Mouse (Mus musculus) thymus, adult 2 months (tissue): ENCODE measurements around the gene Ephb3. TPM values are rescaled to one million over a fixed set of nuclear protein-coding genes. Genes with fewer than 3 reads are reported as not detected.
"Not testable (repeated sequence)": the region's sequence is repeated elsewhere in the genome, so short reads cannot be mapped to it uniquely, and the experiment has no call there.

Source experiments
- DNase-seq: peaks from one replicate; pipeline ENCODE4 v3.0.0; 2021
- H3K27ac ChIP-seq: fragments of 200-500 bp; 2 replicates; pipeline ENCODE4 v1.5.1; 2012; ENCODE audit warnings: low read length, control low read depth; ENCODE audit not compliant: control insufficient read depth, insufficient read depth
- H3K27me3 ChIP-seq: fragments of 200-500 bp; 2 replicates; pipeline ENCODE4 v1.6.1; 2012; ENCODE audit warnings: mild to moderate bottlenecking, low read length, moderate library complexity, mixed read lengths; ENCODE audit not compliant: control insufficient read depth, insufficient read depth
- H3K36me3 ChIP-seq: fragments of 200-500 bp; 2 replicates; pipeline ENCODE4 v1.6.1; 2012; ENCODE audit warnings: mild to moderate bottlenecking, low read length, moderate library complexity; ENCODE audit not compliant: control insufficient read depth, insufficient read depth
- H3K4me1 ChIP-seq: fragments of 200-500 bp; replicated peaks from 2 replicates; pipeline ENCODE4 v1.6.1; 2012; ENCODE audit warnings: low read length; ENCODE audit not compliant: control insufficient read depth, insufficient read depth
- H3K4me3 ChIP-seq: fragments of 200-500 bp; 2 replicates; pipeline ENCODE4 v1.5.1; 2012; ENCODE audit warnings: mild to moderate bottlenecking, low read length, control low read depth, moderate library complexity; ENCODE audit not compliant: control insufficient read depth, insufficient read depth
- CTCF ChIP-seq: fragments of 200-500 bp; IDR thresholded peaks from 2 replicates; pipeline ENCODE4 v1.5.1; 2012; ENCODE audit warnings: mild to moderate bottlenecking, control low read depth, low read length, moderate library complexity, borderline replicate concordance; ENCODE audit not compliant: control insufficient read depth, poor library complexity, insufficient read depth; ENCODE audit errors: extremely low read depth
- POLR2A ChIP-seq: fragments of 200-500 bp; IDR thresholded peaks from 2 replicates; pipeline ENCODE4 v1.6.1; 2012; ENCODE audit warnings: mild to moderate bottlenecking, low read length, control low read depth, moderate library complexity; ENCODE audit not compliant: control insufficient read depth, poor library complexity, insufficient read depth; ENCODE audit errors: extremely low read depth
- WGBS: fragments of 180-500 bp; shearing (Covaris S2); methylation state at CpG from one replicate; pipeline ENCODE4 v1.1.7; 2018; 5-methylcytosine and 5-hydroxymethylcytosine counted together
- polyA plus RNA-seq: library from polyadenylated mRNA; depleted of rRNA; stranded (reverse); fragments of >200 nt; gene quantifications from 2 replicates; pipeline ENCODE4 v1.2.3, GENCODE M21; 2012; rRNA removed

The Ephb3 gene
- polyA plus RNA-seq: 3.3 and 3.8 TPM in 2 replicates

- peak; percentile 77 for DNase-seq
- WGBS: 9% methylated on average over 51 of the region's 51 CpGs
- no peaks in the 10 kb centered on the region for H3K36me3 ChIP-seq
- no peaks in the 10 kb centered on the region; the same call in 1 of the 2 replicates for H3K4me1 ChIP-seq
- H3K4me3 ChIP-seq: peak within 1 kb of the TSS; percentile 23
- peak; percentile 25; the same call in 1 of the 2 replicates for TF ChIP-seq CTCF
- TF ChIP-seq POLR2A: no peak
- no peak within 1 kb of the TSS for H3K27ac ChIP-seq
- peaks cover 8% of the 10 kb centered on the region; the same call in 1 of the 2 replicates for H3K27me3 ChIP-seq
Measured at GRCm38 (mm10) chr16:21204367-21205092, at the start of gene Ephb3. TSS of gene Ephb3 (plus strand) at chr16:21204755.

- not testable (repeated sequence) for DNase-seq, H3K4me3 ChIP-seq, H3K36me3 ChIP-seq, H3K4me1 ChIP-seq, H3K27ac ChIP-seq, H3K27me3 ChIP-seq
Measured at GRCm38 (mm10) chr16:21156261-21156660, 48.3 kb upstream of the Ephb3 start.

GRCm38 (mm10) chr16:21159226-21159625 lies 45.3 kb upstream of the Ephb3 start:
- not testable (repeated sequence) for H3K4me1 ChIP-seq, H3K4me3 ChIP-seq, H3K36me3 ChIP-seq, DNase-seq, H3K27me3 ChIP-seq, H3K27ac ChIP-seq
- 94% methylated on average over 1 of the region's 1 CpGs for WGBS

GRCm38 (mm10) chr16:21163423-21163822 lies 41.1 kb upstream of the Ephb3 start:
- WGBS: 82% methylated on average over 3 of the region's 3 CpGs
- not testable (repeated sequence) for H3K36me3 ChIP-seq, DNase-seq, H3K4me1 ChIP-seq, H3K27me3 ChIP-seq, H3K27ac ChIP-seq, H3K4me3 ChIP-seq

- not testable (repeated sequence) for H3K27me3 ChIP-seq, H3K4me1 ChIP-seq, H3K36me3 ChIP-seq, H3K4me3 ChIP-seq, H3K27ac ChIP-seq
- peak; percentile 24 for DNase-seq
- 20% methylated on average over 18 of the region's 19 CpGs for WGBS
Measured at GRCm38 (mm10) chr16:21165343-21166220, 39.0 kb upstream of the Ephb3 start.

GRCm38 (mm10) chr16:21168730-21169129 lies 35.8 kb upstream of the Ephb3 start:
- Histone ChIP-seq H3K4me1 (no peaks in the 10 kb centered on the region), H3K4me3 (no peak overlapping the region), H3K27ac (no peak overlapping the region), H3K36me3 (no peaks in the 10 kb centered on the region), H3K27me3 (no peaks in the 10 kb centered on the region)
- DNase-seq: no peak
- 95% methylated on average over 13 of the region's 13 CpGs for whole genome bisulfite sequencing
- no peak for TF ChIP-seq POLR2A
- no peak for TF ChIP-seq CTCF

GRCm38 (mm10) chr16:21175236-21175635 lies 29.3 kb upstream of the Ephb3 start:
- Histone ChIP-seq H3K4me1 (no peaks in the 10 kb centered on the region), H3K36me3 (no peaks in the 10 kb centered on the region), H3K27me3 (no peaks in the 10 kb centered on the region), H3K27ac (no peak overlapping the region), H3K4me3 (no peak overlapping the region)
- no peak for TF ChIP-seq POLR2A
- no peak for TF ChIP-seq CTCF
- 17% methylated on average over 1 of the region's 1 CpGs for WGBS
- no peak for DNase-seq
